Comparison of ENCODE assay signal across 19 mouse cellular contexts in the genomic region with DNA sequence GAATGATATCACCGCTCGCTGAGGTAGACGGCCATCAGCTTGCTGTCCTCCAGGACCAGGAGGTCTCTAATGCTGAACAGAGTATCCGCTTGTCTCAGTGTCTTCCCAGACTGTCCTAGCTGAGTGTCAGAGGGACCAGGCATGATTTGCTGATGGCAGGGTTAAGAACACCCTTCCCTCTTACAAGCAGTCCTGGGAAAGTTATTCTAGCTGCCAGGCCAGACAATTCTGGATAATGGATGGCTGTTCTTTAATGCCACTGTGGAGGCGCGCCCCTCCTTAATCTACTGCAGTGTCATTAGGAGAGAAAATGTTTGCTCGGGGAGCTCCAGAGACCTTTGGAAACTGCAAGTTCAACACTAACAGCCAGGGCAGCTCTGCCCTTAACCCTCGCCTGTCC.
A peak's percentile ranks its signal among the peaks of the same experiment; 100 is the strongest.
DNase-seq lines count a peak whose midpoint lies in the region; ATAC-seq lines count a peak whose summit lies in the region.
"Had no signal": no experiment of that assay in that cellular context is flagged by ENCODE, and none has a peak within 500 bp of the region (broad histone marks: within the 10 kb centered on the region; RNA-seq: fewer than 3 reads in every experiment).

No protein-coding gene starts in this region.

- no peaks in the 10 kb centered on the region for H3K4me1 ChIP-seq in forebrain, embryonic 11.5 days (replicated peaks; ENCODE audit: control insufficient read depth, insufficient read depth, low read length)
- no peaks in the 10 kb centered on the region for H3K4me1 ChIP-seq in forebrain, embryonic 10.5 days
- H3K4me1 ChIP-seq in neural tube, embryonic 15.5 days, result peaks cover 27% of the 10 kb centered on the region
- no peaks in the 10 kb centered on the region for H3K4me1 ChIP-seq in limb, embryonic 10.5 days
- H3K4me1 ChIP-seq in midbrain, embryonic 16.5 days (ENCODE audit: control insufficient read depth, insufficient read depth, low read length), result no peaks in the 10 kb centered on the region
- H3K4me1 ChIP-seq: embryonic facial prominence, embryonic 12.5 days; forebrain, embryonic 13.5 days; heart, embryonic 12.5 days had no signal

- H3K27ac ChIP-seq in forebrain, embryonic 11.5 days (ENCODE audit: low read depth, low read length), result no peak overlapping the region
- H3K27ac ChIP-seq in forebrain, embryonic 10.5 days, result no peak overlapping the region
- peak overlapping the region; percentile 51; the same call in 1 of the 2 replicates for H3K27ac ChIP-seq in neural tube, embryonic 15.5 days (replicated peaks)
- no peak overlapping the region for H3K27ac ChIP-seq in limb, embryonic 10.5 days
- H3K27ac ChIP-seq in midbrain, embryonic 16.5 days (ENCODE audit: low read length), result no peak overlapping the region
- H3K27ac ChIP-seq: embryonic facial prominence, embryonic 12.5 days; forebrain, embryonic 13.5 days; heart, adult 2 months; hindbrain, embryonic 15.5 days had no signal

- H3K4me3 ChIP-seq in forebrain, embryonic 11.5 days (ENCODE audit: low read depth, low read length), result no peak overlapping the region
- H3K4me3 ChIP-seq in forebrain, embryonic 10.5 days, result no peak overlapping the region
- no peak overlapping the region for H3K4me3 ChIP-seq in neural tube, embryonic 15.5 days (replicated peaks)
- no peak overlapping the region for H3K4me3 ChIP-seq in limb, embryonic 10.5 days
- H3K4me3 ChIP-seq in midbrain, embryonic 16.5 days (ENCODE audit: low read depth, low read length), result no peak overlapping the region
- H3K4me3 ChIP-seq: embryonic facial prominence, embryonic 12.5 days; forebrain, embryonic 13.5 days; heart, adult 2 months; heart, embryonic 12.5 days; hindbrain, embryonic 15.5 days had no signal

- peak; percentile 20 for DNase-seq in forebrain, embryonic 11.5 days (ENCODE audit: low spot score)
- DNase-seq in forebrain, embryonic 10.5 days (ENCODE audit: extremely low spot score, low spot score), result no peak
- DNase-seq in embryo, embryonic 10.5 days (ENCODE audit: low spot score), result peak; percentile 48
- DNase-seq in neural tube, embryonic 10.5 days (ENCODE audit: extremely low spot score, low spot score), result peak; percentile 27
- no peak for DNase-seq in limb, embryonic 10.5 days (ENCODE audit: low spot score)
- DNase-seq: adrenal gland, postnatal 10 days; cerebellum, adult 11 months; cerebellum, adult 9-10 months; cerebellum, postnatal 25 days; forebrain, postnatal 0 days; gastrocnemius, postnatal 14 days; heart, adult 2 months; heart, postnatal 36 days had no signal

- H3K36me3 ChIP-seq in forebrain, embryonic 11.5 days (ENCODE audit: control insufficient read depth, insufficient read depth, low read length), result no peaks in the 10 kb centered on the region
- H3K36me3 ChIP-seq in forebrain, embryonic 10.5 days (replicated peaks), result no peaks in the 10 kb centered on the region
- H3K36me3 ChIP-seq in neural tube, embryonic 15.5 days, result no peaks in the 10 kb centered on the region
- H3K36me3 ChIP-seq in limb, embryonic 10.5 days, result no peaks in the 10 kb centered on the region
- H3K36me3 ChIP-seq in midbrain, embryonic 16.5 days (ENCODE audit: control insufficient read depth, insufficient read depth, low read length), result no peaks in the 10 kb centered on the region
- H3K36me3 ChIP-seq: embryonic facial prominence, embryonic 12.5 days; heart, embryonic 12.5 days; hindbrain, embryonic 15.5 days had no signal

- H3K27me3 ChIP-seq in forebrain, embryonic 11.5 days (ENCODE audit: control insufficient read depth, insufficient read depth, low read length), result no peaks in the 10 kb centered on the region
- H3K27me3 ChIP-seq in forebrain, embryonic 10.5 days (ENCODE audit: poor library complexity, severe bottlenecking), result no peaks in the 10 kb centered on the region
- no peaks in the 10 kb centered on the region for H3K27me3 ChIP-seq in neural tube, embryonic 15.5 days (replicated peaks)
- no peaks in the 10 kb centered on the region for H3K27me3 ChIP-seq in limb, embryonic 10.5 days (ENCODE audit: low read depth, poor library complexity, severe bottlenecking)
- no peaks in the 10 kb centered on the region for H3K27me3 ChIP-seq in midbrain, embryonic 16.5 days (ENCODE audit: control insufficient read depth, insufficient read depth, low read depth, low read length)
- H3K27me3 ChIP-seq: embryonic facial prominence, embryonic 12.5 days; forebrain, embryonic 13.5 days; heart, embryonic 12.5 days; hindbrain, embryonic 15.5 days had no signal

- no peak for ATAC-seq in forebrain, embryonic 11.5 days (replicated peaks; ENCODE audit: low FRiP score)
- ATAC-seq in neural tube, embryonic 15.5 days (ENCODE audit: low FRiP score), result peak; percentile 74; the same call in 1 of the 2 replicates
- no peak for ATAC-seq in midbrain, embryonic 16.5 days
- ATAC-seq: forebrain, embryonic 13.5 days; forebrain, postnatal 0 days had no signal

- no peak overlapping the region for H3K9ac ChIP-seq in forebrain, embryonic 11.5 days (ENCODE audit: low read length)
- H3K9ac ChIP-seq in neural tube, embryonic 15.5 days (replicated peaks), result no peak overlapping the region
- H3K9ac ChIP-seq in midbrain, embryonic 16.5 days (ENCODE audit: low read depth, low read length), result no peak overlapping the region
- H3K9ac ChIP-seq: embryonic facial prominence, embryonic 12.5 days; forebrain, embryonic 13.5 days; forebrain, postnatal 0 days; heart, embryonic 12.5 days; hindbrain, embryonic 15.5 days had no signal

- 68% methylated on average over 8 of the region's 8 CpGs for WGBS in forebrain, embryonic 11.5 days
- 72% methylated on average over 8 of the region's 8 CpGs for WGBS in forebrain, embryonic 10.5 days
- WGBS in neural tube, embryonic 15.5 days, result 21% methylated on average over 8 of the region's 8 CpGs
- 60% methylated on average over 8 of the region's 8 CpGs for WGBS in limb, embryonic 10.5 days
- 66% methylated on average over 8 of the region's 8 CpGs for WGBS in midbrain, embryonic 16.5 days

- no peaks in the 10 kb centered on the region for H3K9me3 ChIP-seq in forebrain, embryonic 11.5 days (ENCODE audit: control insufficient read depth, low read length)
- H3K9me3 ChIP-seq in forebrain, embryonic 10.5 days, result no peaks in the 10 kb centered on the region
- H3K9me3 ChIP-seq in neural tube, embryonic 15.5 days (replicated peaks), result no peaks in the 10 kb centered on the region
- H3K9me3 ChIP-seq in limb, embryonic 10.5 days (replicated peaks), result no peaks in the 10 kb centered on the region
- no peaks in the 10 kb centered on the region for H3K9me3 ChIP-seq in midbrain, embryonic 16.5 days (replicated peaks; ENCODE audit: control insufficient read depth, low read length, poor library complexity, severe bottlenecking)
- H3K9me3 ChIP-seq: embryonic facial prominence, embryonic 12.5 days; forebrain, embryonic 13.5 days; heart, embryonic 12.5 days; hindbrain, embryonic 15.5 days had no signal

- H3K4me2 ChIP-seq in forebrain, embryonic 11.5 days (ENCODE audit: low read depth, low read length, severe bottlenecking), result no peak overlapping the region
- no peak overlapping the region for H3K4me2 ChIP-seq in neural tube, embryonic 15.5 days
- H3K4me2 ChIP-seq in midbrain, embryonic 16.5 days (ENCODE audit: low read length), result no peak overlapping the region
- H3K4me2 ChIP-seq: embryonic facial prominence, embryonic 12.5 days; forebrain, embryonic 13.5 days; heart, embryonic 12.5 days; hindbrain, embryonic 15.5 days had no signal

Comparison
In these comparisons a context has a peak if more than half of its experiments do, and no peak if none do; other contexts are left out.
1. DNase-seq: peak in forebrain, embryonic 11.5 days (single experiment), embryo, embryonic 10.5 days (single experiment) and neural tube, embryonic 10.5 days (single experiment); none in forebrain, embryonic 10.5 days (single experiment) and limb, embryonic 10.5 days (single experiment).